Mouse (Mus musculus) natural killer cell, adult 2 months (primary cell): ENCODE results near the gene Lrrc36.

Experiments
- DNase-seq, 2 experiments: peaks; one replicate each; pipeline ENCODE4 v3.0.0; 2022; ENCODE audit warnings: low spot score in 2 of 2

Gene Lrrc36

DNA sequence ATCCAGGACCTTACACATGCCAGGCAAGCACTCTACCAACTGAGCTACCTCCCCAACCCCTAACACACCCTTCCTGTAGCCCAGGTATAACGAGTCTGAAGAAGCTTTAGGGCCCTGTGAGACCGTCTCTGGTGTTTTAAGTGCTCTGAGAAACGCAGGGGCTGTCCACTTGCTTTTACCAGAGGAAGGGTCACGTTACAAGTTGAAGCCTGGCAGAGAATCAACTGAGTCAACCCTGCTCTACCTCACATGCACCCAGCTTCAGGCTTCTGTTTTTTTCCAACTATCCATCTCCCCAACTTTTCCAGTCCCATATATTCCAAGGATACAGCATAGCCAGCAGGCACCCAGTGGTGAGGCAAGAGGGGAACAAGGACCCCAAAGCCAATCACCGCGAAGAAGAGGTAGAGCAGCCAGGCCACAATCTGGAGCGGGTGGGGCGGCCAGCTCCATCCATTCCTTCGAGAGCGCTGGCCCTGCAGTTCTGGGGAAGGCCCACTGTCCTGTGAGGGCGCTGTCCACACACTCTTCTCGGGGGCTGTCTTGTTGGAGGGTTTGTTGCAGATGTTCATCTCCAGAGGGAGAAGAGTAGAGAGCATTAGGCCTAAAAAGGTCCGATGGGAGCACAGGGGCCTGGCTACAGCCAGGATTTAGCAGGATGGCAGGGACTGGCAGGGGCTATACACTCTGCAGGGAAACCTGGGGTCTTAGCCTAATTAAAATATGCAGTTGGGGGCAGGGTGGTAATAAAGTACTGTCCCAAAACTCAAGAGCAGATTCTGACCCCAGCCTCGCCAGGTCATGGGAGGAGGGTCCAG, 70.0 kb downstream of the Lrrc36 start:
- no peak for DNase-seq

DNA sequence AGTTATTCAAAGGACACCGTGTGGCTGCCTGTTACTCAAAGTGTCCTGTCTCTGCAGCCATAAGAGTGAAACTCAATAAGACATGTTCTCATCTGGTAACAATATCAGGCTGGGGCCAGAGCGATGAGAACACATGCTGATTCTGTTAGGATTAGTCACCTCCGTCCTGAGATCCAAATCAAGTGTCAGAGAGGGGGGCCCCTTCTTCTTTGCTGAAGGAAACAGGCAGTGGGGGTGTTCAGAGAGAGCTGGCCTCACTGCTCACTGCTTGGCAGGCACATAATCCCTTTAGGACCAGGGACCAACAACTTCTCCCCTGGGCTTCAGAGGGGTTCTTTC, 70.6 kb downstream of the Lrrc36 start:
- no peak for DNase-seq

DNA sequence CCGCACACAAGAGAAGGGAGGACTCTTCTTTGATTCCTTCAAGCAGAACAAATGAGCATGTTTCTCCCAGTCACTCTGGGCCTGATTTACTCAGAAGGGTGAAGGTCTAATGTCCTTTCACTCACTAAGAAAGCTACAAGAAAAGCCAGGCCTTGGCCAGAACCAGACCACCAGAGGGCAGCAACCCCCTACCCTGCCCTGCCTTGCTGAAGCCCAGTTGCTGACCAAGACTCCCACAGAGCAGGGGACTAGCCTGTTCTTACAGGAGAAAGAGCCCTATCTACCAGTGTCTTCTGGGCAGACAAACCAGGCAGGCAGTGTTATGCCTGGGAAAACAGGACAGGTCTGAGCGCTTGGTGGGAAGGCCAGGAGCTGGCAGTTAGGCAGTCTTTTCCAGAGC, 71.0 kb downstream of the Lrrc36 start:
- peak in 1 of 2 experiments; percentile 17 for DNase-seq

DNA sequence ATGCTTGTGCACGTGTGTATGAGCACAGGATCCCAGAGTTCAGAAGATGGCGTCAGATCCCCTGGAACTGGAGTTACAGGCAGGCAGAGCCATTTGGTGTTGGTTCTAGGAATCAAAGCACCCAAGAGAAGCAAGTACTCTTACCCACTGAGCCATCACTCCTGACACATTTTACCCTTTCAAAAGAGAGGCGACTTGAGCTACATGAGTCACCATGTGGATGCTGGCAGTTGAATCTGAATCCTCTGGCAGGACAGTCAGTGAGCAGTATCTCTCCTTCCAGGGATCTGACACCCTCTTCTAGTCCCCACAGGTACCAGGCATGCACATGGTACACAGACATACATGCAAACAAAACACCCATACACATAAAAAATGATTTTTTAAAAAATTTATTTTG, 74.7 kb downstream of the Lrrc36 start:
- DNase-seq: no peak

DNA sequence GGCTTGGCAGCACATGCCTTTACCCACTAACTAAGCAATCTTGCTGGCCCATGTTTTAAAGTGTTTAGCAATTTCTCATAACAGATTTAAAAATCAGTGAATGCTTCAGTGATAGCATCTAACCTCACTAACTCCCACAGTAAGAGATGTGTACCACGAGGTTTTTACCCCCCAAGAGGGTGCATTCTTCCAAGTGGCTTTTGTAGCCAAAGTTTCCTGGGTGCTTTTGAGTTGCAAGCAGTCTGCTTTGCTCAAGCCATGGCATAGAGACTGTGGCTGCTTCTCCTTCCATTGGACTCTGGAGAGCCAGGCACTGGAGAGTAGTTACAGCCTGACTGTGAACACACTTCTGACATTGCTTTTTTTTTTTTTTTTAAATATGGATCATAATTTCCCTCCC, 75.9 kb downstream of the Lrrc36 start:
- DNase-seq: no peak

DNA sequence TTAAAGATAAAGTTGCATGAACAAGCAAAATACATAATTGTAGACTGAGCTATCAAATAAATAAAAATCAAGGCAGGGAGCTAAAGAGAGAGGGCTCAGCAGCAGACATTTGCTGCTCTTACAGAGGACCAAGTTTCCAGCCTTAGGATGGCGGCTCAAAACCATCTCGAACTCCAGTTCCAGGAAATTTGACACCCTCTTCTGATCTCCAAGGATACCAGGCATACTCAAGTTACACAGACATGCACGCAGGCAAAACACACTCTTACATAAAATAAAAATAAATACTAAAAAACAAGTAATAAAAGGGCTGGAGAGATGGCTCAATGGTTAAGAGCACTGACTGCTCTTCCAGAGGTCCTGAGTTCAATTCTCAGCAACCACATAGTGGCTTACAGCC, 80.1 kb downstream of the Lrrc36 start:
- no peak for DNase-seq

DNA sequence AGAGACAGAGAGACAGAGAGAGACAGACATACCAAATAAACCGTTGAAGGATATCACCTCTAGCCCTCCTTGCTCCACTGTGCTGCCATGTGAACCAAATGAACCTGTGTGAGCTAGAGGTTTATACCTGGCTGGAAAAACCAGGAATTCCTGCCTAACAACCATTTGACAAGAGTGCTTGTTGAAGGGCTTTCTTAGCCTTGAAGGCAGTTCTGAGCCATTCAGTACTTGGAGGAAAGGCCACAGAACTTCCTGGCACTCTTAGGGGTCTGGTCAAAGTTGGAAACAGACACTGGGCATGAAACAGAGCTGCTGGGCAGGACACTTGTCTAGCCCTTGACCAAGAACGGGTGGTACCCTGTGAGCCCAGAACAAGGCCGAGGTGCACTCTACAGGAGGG, 81.2 kb downstream of the Lrrc36 start:
- no peak for DNase-seq

DNA sequence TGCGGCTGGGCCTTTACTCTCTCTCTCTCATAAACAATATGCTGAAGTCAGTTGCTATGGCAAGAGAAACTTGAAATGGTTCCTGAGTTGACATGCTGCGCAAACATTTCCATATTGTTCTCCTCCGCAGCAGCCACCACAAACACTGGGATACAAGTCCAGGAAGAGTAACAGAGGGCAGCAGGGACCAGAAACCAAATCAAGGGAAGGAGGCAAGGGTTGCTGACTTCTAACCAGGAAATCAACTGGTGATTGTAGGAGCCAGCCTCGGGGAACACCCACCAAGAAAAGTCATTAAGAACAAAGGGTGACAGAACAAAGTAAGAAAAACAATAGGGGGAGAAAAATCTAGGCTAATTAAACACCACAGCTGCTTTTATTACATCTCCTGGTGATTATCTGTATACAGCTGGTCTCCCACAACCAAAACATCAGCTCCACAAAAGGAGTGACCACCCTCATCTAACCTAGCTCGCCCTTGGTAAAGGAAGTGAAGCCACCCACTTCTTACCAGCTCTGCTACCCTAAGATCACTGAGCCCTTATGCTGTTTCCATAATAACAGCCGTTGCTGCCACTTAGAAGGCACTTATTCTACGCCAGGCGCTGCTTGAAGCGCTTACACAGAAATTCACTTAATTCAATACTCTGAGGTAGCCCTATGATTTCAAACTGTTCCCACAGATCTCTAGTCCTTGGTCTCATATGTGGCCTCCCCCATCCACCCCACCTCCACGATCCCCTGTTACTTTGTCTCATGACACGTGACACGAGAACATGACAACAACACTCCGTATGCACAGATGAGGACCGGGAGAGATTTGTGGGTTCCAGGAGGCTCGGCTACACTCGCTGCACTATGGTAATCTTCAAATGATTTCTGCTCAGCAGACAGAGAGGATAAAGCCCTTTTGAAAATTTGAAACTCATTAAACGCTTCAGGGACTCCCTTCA, 82.3 kb downstream of the Lrrc36 start:
- no peak for DNase-seq

DNA sequence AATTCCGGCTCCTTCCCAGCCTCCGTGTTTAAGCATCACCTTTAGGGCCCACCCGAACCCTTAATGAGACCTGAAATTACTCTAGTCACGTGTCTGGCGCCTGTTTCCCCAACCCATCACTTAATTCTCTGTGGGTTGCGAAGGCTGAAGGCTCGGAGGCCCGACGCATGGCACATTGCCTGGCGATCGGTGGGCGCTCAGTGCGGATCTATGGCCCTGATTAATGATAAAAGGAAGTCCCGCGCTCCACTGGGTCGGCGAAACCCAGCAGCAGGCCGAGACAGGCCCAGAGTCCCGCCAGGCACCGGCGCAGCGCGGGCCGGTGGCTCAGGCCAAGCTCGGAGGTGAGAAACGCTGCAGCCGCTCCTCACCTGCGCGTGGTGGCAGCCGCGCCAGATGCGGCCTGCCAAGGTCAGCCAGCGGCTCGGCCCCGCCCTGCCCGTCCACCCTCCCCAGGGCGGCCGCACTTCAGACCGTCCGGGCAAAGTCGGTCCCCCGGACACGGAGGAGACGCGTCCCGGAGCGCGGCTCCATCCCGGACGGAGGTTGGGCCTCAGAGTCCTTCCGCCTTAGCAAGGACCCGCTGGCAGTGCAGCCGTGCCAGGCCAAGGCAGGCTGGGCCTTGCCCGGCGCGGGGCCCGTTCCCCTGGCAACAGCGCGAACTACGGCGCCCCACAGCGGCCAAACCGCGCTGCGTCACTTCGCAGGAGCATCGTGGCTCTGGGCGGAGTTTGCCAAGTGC, 83.2 kb downstream of the Lrrc36 start, which contains the start of gene Zdhhc1:
TSS of gene Zdhhc1 (minus strand) at position 464 of the 742 bp plus-strand sequence.
- DNase-seq: peak; percentile 63 to 76

DNA sequence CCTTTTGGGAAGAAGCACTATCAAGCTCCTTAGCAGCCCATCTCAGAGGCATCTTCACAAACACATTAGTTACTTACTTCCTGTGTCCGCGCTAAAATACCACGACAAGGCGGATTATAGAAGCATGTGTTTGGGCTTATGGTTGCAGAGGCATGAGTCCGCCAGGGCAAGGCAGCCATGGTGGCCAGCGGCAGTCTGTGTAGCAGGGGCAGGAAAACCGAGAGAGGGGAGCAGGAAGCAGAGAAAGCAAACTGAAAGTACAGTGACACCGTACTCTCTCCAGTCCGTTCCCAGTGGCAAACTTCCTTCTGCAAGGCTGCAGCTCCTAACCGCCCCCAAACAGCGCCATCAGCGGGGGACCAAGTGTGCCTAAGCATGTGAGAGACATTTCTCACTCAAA, 86.4 kb downstream of the Lrrc36 start:
- no peak for DNase-seq

DNA sequence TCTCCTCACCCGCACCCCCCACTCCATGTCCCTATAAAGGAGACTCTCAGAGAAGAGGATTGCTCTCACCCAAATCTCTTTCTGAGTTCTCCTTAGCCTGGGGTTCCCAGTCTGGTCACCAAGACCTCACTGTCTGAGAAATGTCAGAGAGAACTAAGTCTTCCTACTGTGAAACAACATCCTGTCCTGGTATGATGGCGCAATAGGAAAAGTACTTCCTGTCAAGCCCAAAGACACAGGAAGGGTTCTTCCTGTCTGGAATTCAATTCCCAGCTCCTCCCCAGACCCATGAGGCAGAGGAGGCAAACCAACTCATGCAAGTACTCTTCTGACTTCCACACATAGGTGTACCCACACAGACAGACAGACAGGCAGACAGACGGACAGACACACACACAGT, 91.2 kb downstream of the Lrrc36 start:
- no peak for DNase-seq

DNA sequence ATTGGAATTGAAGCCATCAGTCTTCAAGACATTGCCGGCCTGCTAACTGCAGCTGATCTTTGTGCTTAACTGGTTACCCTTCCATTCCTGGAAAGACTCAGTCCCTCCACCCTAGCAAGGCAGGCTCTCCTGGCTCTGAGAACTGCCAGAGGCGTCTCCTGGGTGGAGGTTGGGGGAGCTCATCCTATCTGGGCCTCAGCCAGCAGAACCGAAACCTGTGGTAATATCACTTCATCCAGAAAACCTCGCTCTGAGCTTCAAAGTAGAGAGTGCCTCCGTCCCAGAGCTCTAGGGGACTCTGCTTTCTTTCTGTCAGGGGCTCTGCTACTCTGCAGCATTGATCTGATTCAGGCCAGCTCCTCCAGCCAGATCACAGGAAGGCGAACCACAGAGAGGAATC, 93.6 kb downstream of the Lrrc36 start:
- no peak for DNase-seq

DNA sequence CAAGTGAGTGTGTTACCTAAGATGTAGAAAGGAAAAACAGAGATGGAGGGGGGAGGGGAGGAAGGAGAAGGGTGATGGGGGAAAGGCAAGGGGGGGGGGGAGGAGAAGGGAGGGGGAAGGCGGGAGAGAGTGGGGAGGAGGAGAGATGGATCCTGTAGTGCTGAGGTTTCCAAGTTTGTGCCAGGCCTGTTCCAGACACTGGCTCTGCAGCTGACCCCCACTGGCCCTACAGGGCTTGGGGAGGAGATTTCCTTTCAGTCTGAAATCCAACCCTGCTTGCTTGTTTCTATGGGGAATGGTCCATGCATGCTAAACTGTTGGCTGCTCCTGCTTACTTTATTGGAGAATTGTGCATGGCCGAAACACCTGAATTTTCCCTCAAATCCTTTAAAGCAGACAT, 95.4 kb downstream of the Lrrc36 start:
- DNase-seq: no peak

DNA sequence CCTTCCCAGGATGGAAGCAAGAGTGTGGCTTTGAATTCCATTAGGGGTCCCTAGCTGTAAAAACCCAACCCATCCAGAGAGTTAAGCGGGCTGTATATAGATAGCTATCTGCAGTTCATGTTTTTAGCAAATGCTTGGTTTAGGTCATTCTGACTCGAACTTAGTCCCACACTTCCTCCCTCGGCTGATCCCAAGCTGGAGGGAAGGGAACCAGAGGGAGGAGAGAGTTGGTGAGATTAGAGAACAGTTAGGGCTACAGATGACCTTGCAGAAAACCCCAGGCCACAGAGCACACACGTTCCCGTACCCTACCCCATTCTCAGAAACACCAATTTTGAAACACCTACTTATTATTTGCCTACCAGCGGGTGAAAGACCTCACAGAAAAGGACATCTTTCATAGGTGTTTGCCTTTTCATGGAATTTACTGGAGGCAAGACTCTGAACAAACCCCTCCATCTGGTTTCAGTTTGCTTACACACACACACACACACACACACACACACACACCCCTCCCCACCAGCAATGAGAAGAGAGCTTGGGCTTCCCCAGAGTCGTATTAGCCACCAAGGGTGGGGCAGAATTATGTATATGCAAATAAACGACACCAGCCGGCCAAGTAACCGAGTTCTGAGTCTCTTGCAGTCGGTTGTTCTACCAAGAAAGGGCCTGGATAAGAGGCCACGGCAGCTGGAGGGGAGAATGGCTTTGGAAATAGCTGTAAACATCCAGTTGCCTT, 96.8 kb downstream of the Lrrc36 start:
- DNase-seq: no peak
